Mouse (Mus musculus) hindbrain, postnatal 0 days (tissue): Measurements from ENCODE around the gene Mrpl9. TPM values are rescaled to one million over a fixed set of nuclear protein-coding genes. Genes with fewer than 3 reads are reported as not detected.
A peak's percentile ranks its signal among the peaks of the same experiment; 100 is the strongest.

Experiments used
- ATAC-seq: fragments of 200-750 bp; cut with Nextera tagmentation; 2 replicates; pipeline ENCODE4 v1.8.0; 2017; ENCODE audit warnings: mild to moderate bottlenecking, moderate TSS enrichment, moderate library complexity
- DNase-seq: peaks from one replicate; pipeline ENCODE4 v3.0.0-alpha.2; 2015; ENCODE audit warnings: low spot score
- H3K27ac ChIP-seq: fragments of 300-500 bp; sonication (generic); 2 replicates; pipeline ENCODE4 v1.5.1; 2014; ENCODE audit warnings: mild to moderate bottlenecking
- H3K27me3 ChIP-seq: fragments of 300-500 bp; sonication (generic); 2 replicates; pipeline ENCODE4 v1.6.1; 2014; ENCODE audit warnings: low read length, mixed read lengths; ENCODE audit not compliant: insufficient read depth
- H3K36me3 ChIP-seq: fragments of 300-500 bp; sonication (generic); 2 replicates; pipeline ENCODE4 v1.6.1; 2014; ENCODE audit warnings: low read length, mixed read lengths; ENCODE audit not compliant: insufficient read depth
- H3K4me1 ChIP-seq: fragments of 300-500 bp; sonication (generic); 2 replicates; pipeline ENCODE4 v1.6.1; 2014; ENCODE audit warnings: antibody characterized with exemption, low read length, mixed read lengths; ENCODE audit not compliant: insufficient read depth
- H3K4me2 ChIP-seq: fragments of 300-500 bp; sonication (generic); 2 replicates; pipeline ENCODE4 v1.6.1; 2014; ENCODE audit warnings: low read depth, mild to moderate bottlenecking, low read length, moderate library complexity, mixed read lengths
- H3K4me3 ChIP-seq: fragments of 300-500 bp; sonication (generic); 2 replicates; pipeline ENCODE4 v1.5.1; 2014; ENCODE audit warnings: low read length
- H3K9ac ChIP-seq: fragments of 300-500 bp; sonication (generic); replicated peaks from 2 replicates; pipeline ENCODE4 v1.6.1; 2014; ENCODE audit warnings: mild to moderate bottlenecking, low read length, moderate library complexity, mixed read lengths
- H3K9me3 ChIP-seq: fragments of 300-500 bp; sonication (generic); 2 replicates; pipeline ENCODE4 v1.6.1; 2016; ENCODE audit warnings: low read length, mixed read lengths
- CTCF ChIP-seq: IDR thresholded peaks from 2 replicates; pipeline ENCODE4 v1.5.1; 2016; ENCODE audit warnings: antibody characterized with exemption, control low read depth, low read depth
- WGBS: fragments of 180-500 bp; shearing (Covaris S2); extraction: QIAGEN DNeasy Blood & Tissue Kit; methylation state at CpG from one replicate; pipeline ENCODE4 v1.1.7; 2014; 5-methylcytosine and 5-hydroxymethylcytosine counted together
- polyA plus RNA-seq: library from polyadenylated mRNA; unstranded; fragments of >200 nt; fragmentation: Nextera tagmentation; extraction: Ambion mirVana; gene quantifications from 2 replicates; pipeline ENCODE4 v1.2.1, GENCODE M21; 2015
- total RNA-seq: library from RNA; depleted of rRNA; stranded (reverse); fragments of >200 nt; gene quantifications from 2 replicates; pipeline ENCODE4 v1.2.3, GENCODE M21; 2014

Mrpl9 gene
- total and polyA plus RNA-seq, 2 experiments from 2014 or later = 45.8 to 63.8 TPM

DNA sequence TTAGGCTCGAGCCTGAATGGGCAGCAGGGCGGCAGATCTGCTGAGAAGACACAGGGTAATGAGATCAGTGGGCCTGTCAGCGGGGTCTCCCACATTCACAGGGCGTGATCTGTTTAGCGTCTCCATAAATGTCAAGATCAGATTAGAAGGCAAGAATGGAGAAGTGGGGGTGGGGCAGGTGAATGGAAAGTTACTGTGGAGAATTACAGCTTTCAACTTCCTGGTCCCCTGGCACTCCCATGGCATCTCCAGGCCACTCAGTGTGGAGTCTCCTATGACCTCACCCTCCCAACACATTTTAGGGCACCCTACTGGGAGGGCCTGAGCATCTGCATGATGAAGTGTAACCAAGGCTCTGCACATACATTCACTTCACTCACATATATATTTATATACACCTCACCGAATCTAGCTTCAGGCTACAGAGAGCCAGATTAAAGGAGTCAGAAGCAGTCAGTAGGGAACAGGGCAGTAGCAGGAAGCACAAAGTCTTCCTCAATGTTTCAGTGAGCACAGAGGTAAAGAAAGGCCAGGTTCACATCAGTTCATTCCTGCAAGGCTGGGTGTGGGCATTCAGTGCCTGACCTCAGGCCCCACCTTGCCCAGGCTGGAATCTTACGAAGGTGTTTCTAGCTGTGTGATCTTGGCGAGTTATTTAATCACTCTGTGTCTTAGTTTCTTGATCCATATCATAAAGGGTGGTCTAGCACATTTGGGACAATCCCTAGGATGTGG, 33.4 kb downstream of the Mrpl9 start:
- Histone ChIP-seq H3K27ac (peak overlapping the region; percentile 88), H3K27me3 (no peaks in the 10 kb centered on the region), H3K4me1 (peaks cover 8% of the 10 kb centered on the region; the same call in 1 of the 2 replicates), H3K9ac (no peak overlapping the region), H3K36me3 (no peaks in the 10 kb centered on the region), H3K4me2 (no peak overlapping the region), H3K9me3 (no peaks in the 10 kb centered on the region), H3K4me3 (no peak overlapping the region)
- DNase-seq (no peak), ATAC-seq (no peak)
- no peak for TF ChIP-seq CTCF
- 54% methylated on average over 8 of the region's 8 CpGs for WGBS

- ATAC-seq = peak; percentile 25
Measured at GRCm38 (mm10) chr3:94477444-94477843, 34.3 kb downstream of the Mrpl9 start.

DNA sequence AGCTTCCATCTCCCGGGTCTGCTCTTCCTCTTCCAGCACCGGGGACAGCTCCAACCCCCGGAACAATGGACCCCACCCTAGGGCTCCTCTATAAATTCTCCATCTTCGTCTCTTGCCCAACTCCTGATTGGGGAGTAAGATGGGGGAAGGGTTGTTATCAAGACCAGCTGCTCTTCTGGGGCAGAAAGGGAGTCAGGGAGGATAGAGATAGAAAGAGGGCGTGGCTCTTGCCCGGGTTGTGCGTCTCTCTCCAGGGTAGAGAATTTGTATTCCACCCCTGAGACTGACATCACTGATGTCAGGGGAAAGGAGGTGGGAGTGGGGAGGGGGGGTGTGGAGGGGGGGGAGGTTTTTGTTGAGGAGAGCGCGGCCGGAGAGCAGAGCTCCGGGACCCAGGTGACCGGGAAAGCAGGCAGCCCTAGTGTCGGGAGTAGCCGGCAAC, 34.9 kb downstream of the Mrpl9 start, which contains the start of gene Celf3:
Gene Celf3 (plus strand): TSS at position 315 of the 442 bp plus-strand sequence.
- DNase-seq (peak; percentile 91), ATAC-seq (peak; percentile 92)
- H3K27ac ChIP-seq = peak within 1 kb of the TSS; percentile 88
- H3K36me3 ChIP-seq = no peaks in the 10 kb centered on the region
- peak within 1 kb of the TSS; percentile 56 for H3K4me3 ChIP-seq
- peaks cover 11% of the 10 kb centered on the region; the same call in 1 of the 2 replicates for H3K4me1 ChIP-seq
- no peaks in the 10 kb centered on the region for H3K27me3 ChIP-seq
- no peak for TF ChIP-seq CTCF
- under 1% methylated on average over 14 of the region's 14 CpGs for WGBS
- H3K9me3 ChIP-seq = no peaks in the 10 kb centered on the region
- peak within 1 kb of the TSS; percentile 80 for H3K9ac ChIP-seq
- H3K4me2 ChIP-seq = peak within 1 kb of the TSS; percentile 85

More at GRCm38 (mm10) chr3:94477444-94477843, 34.3 kb downstream of the Mrpl9 start:
- WGBS = 15% methylated on average over 4 of the region's 4 CpGs
- Histone ChIP-seq H3K9me3 (no peaks in the 10 kb centered on the region), H3K9ac (peak overlapping the region; percentile 47), H3K4me2 (peak overlapping the region; percentile 85), H3K27me3 (no peaks in the 10 kb centered on the region), H3K36me3 (no peaks in the 10 kb centered on the region), H3K4me3 (peak overlapping the region; percentile 56), H3K4me1 (peaks cover 12% of the 10 kb centered on the region; the same call in 1 of the 2 replicates), H3K27ac (peak overlapping the region; percentile 88)
- DNase-seq = peak; percentile 50
- TF ChIP-seq CTCF = no peak

- WGBS = 5% methylated on average over 9 of the region's 9 CpGs
- ATAC-seq = peak; percentile 28
- peaks cover 15% of the 10 kb centered on the region; the same call in 1 of the 2 replicates for H3K4me1 ChIP-seq
Measured at GRCm38 (mm10) chr3:94478591-94479169, 35.6 kb downstream of the Mrpl9 start.

GRCm38 (mm10) chr3:94479564-94479963, 36.4 kb downstream of the Mrpl9 start:
- Histone ChIP-seq H3K36me3 (no peaks in the 10 kb centered on the region), H3K9me3 (no peaks in the 10 kb centered on the region), H3K9ac (peak overlapping the region; percentile 80; the same call in 1 of the 2 replicates), H3K4me3 (peak overlapping the region; percentile 56), H3K27me3 (no peaks in the 10 kb centered on the region), H3K27ac (no peak overlapping the region), H3K4me2 (peak overlapping the region; percentile 85), H3K4me1 (peaks cover 24% of the 10 kb centered on the region)
- WGBS = 8% methylated on average over 11 of the region's 11 CpGs
- DNase-seq (no peak), ATAC-seq (no peak)
- TF ChIP-seq CTCF = no peak

More at GRCm38 (mm10) chr3:94478591-94479169, 35.6 kb downstream of the Mrpl9 start:
- TF ChIP-seq CTCF = no peak
- peak overlapping the region; percentile 85 for H3K4me2 ChIP-seq
- peak overlapping the region; percentile 88 for H3K27ac ChIP-seq
- DNase-seq = no peak
- no peaks in the 10 kb centered on the region for H3K36me3 ChIP-seq
- peak overlapping the region; percentile 56 for H3K4me3 ChIP-seq
- peak overlapping the region; percentile 80 for H3K9ac ChIP-seq
- no peaks in the 10 kb centered on the region for H3K27me3 ChIP-seq
- no peaks in the 10 kb centered on the region for H3K9me3 ChIP-seq

GRCm38 (mm10) chr3:94480291-94480884, 37.3 kb downstream of the Mrpl9 start, which contains the start of gene Riiad1:
Riiad1 (minus strand) TSS chr3:94480341.
- 8% methylated on average over 16 of the region's 16 CpGs for WGBS
- H3K9ac ChIP-seq = peak within 1 kb of the TSS; percentile 80
- no peaks in the 10 kb centered on the region for H3K9me3 ChIP-seq
- TF ChIP-seq CTCF = no peak
- no peak for ATAC-seq
- H3K27me3 ChIP-seq = no peaks in the 10 kb centered on the region
- peak within 1 kb of the TSS; percentile 56 for H3K4me3 ChIP-seq
- DNase-seq = no peak
- 0 out of 2 replicates have a peak within 1 kb of the TSS, but pooled peaks have one; percentile 88 for H3K27ac ChIP-seq
- no peaks in the 10 kb centered on the region for H3K36me3 ChIP-seq
- peaks cover 32% of the 10 kb centered on the region for H3K4me1 ChIP-seq
- peak within 1 kb of the TSS; percentile 85 for H3K4me2 ChIP-seq
